Mouse (Mus musculus) heart, adult 2 months (tissue): ENCODE measurements at regions not wholly inside any gene's neighbourhood (a gene's known extent, or its start where the extent isn't known, plus 50 kb on each side); places are given as distances from the start of the nearest gene placed in this dataset.

Experiments used
- CTCF ChIP-seq: fragments of 200-600 bp; IDR thresholded peaks from 2 replicates; pipeline ENCODE4 v1.8.1; 2022; ENCODE audit warnings: antibody characterized with exemption, mild to moderate bottlenecking, moderate library complexity
- EP300 ChIP-seq: fragments of 200-500 bp; IDR thresholded peaks from 2 replicates; pipeline ENCODE4 v1.6.1; 2011; ENCODE audit warnings: low read depth, low read length, control low read depth; ENCODE audit not compliant: insufficient read depth
- POLR2A ChIP-seq: fragments of 200-500 bp; IDR thresholded peaks from 2 replicates; pipeline ENCODE4 v1.6.1; 2011; ENCODE audit warnings: mild to moderate bottlenecking, low read depth, low read length, control low read depth; ENCODE audit not compliant: insufficient read depth

- no peak for TF ChIP-seq EP300
- TF ChIP-seq POLR2A: no peak
- TF ChIP-seq CTCF: no peak
These were observed 168.9 kb downstream of the Zfp36l2 start for GRCm38 (mm10) chr17:84018817-84019216.
